Mouse (Mus musculus) embryo, embryonic 10 days (tissue): Measurements from ENCODE around the gene Ocel1.
A peak's percentile ranks its signal among the peaks of the same experiment; 100 is the strongest.

Experiments used
- DNase-seq: peaks from one replicate; pipeline ENCODE4 v3.0.0-alpha.2; 2015; ENCODE audit warnings: low spot score

Gene Ocel1

GRCm38 (mm10) chr8:71379512-71380075, 8.5 kb downstream of the Ocel1 start:
- no peak for DNase-seq

GRCm38 (mm10) chr8:71380178-71381171, 9.4 kb downstream of the Ocel1 start:
- DNase-seq = peak; percentile 32

DNA sequence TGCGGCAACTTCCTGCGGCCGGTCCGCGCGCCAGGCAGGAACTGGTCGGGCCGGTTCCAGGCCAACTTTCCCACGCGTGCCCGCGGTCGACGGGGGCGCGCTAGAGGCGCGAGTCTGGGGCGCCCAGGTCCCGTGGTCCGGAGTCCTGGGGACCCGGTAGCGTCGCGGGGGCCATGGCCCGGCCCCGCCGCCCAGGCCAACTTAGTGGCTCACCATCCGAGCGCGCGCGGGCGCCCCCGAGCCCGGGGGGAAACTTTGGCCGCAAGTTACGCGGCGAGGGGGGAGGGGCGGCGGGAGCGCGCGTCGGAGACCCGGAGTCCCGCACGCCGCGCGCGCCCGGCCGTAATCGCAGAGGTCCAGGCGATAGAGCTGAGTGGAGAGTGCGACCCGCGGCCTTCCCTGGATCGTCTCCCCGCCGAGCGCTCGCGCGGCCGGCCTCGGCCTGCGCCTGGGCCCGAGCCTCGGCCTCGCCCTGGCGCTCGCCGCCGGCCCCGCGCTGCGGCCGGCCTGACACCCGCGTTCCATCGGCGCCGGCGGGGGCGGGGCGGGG, 10.4 kb downstream of the Ocel1 start, which contains the start of gene Nr2f6:
TSS of gene Nr2f6 (minus strand) at position 540 of the 550 bp plus-strand sequence.
- peak; percentile 78 for DNase-seq

DNA sequence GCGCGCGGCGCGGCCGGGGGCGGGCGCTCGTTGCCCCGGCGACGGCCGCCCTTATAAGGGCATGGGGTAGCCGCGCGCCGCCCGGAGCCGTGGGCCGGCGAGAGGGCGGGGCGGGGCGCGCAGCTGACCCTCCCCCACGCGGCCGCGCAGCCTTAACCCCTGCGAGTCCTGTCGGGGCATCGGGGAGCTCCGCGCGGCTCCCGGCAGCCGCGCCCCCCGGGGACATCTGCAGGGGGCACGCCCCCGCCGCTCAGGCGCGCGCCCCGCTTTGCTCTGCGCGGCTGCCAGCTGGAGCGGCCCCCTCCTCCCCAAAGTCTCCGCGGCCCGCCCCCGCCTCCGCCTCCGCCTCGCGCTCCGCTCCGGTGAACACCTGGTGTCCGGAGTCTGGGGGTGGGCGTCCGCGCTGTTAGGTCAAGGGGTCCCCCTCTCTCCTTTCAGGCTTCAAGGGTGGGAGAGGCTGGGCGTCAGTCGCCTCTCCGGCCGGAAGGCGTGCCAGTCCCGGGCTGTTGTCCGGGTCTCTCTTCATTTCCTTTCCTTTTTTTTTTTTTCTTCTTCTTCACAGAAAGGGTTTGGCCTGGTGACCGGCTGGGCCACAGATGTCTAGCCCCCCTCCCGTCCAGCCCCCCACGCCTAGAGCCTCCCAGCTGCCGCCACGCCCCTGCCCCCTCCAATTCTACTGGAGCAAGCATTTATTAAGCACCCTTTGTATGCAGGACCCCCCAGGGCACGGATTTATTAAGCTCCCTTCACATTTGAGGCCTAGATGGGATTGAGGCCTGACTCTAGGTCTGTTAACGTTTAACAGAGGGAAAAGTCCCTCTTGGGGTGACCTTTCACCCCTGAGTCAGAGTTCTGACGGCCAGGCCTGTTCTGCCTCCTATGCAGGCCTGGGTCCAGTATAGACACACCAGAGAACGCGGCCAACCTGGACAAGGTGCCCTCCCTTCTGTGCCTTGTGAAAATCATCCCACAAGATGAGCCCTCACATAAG, 11.2 kb downstream of the Ocel1 start:
- DNase-seq = peak; percentile 90

- DNase-seq = peak; percentile 58
These were observed 12.3 kb downstream of the Ocel1 start for GRCm38 (mm10) chr8:71383396-71383795.

DNA sequence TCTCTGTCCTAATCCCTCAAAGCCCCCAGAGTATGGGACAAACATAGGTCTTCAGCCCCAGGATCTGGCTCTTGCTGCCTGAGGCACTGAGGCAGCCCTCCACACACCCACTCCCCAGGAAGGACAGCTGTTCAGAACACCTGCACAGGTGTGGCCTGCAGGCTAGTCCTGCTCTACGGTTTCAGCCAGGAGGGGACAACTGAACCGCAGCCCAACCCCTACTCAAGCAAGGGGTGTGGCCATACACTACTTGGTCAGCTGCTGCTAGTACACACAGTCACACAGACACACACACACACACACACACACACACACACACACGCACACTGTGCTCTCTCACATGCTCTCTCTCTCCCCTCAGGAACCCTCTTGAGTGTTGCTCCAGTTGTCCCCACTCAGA, 12.8 kb downstream of the Ocel1 start:
- DNase-seq = no peak

DNA sequence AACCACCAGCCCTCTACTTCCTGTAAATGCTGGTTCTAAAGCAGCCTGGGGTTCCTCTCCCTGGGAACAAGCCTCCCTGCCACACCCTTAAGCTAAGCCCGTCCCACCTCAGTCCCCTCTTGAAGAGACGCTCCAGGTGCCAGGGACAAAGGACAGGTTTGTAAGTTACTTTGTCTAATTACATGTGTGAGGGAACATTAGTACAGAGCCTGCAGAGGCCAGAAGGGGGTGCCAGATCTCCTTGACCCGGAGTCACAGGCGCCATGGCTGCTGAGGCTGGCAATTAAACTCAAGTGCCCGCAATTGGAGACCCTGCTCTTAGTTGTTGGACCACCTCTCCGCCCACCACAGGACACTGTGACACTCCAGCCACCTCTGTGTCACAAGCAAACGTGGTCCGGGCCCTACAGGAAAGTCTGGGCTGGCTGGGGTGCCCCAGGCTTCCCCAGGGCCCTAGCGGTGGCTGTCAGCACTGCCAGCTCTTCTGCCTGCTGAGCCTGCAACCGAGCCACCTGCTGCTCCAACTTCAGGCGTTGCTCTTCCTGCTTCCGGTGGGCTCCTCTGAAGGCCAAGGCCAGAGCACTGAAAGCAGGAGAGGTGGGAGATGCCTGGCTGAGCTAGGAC, 14.2 kb downstream of the Ocel1 start:
- DNase-seq = no peak

DNA sequence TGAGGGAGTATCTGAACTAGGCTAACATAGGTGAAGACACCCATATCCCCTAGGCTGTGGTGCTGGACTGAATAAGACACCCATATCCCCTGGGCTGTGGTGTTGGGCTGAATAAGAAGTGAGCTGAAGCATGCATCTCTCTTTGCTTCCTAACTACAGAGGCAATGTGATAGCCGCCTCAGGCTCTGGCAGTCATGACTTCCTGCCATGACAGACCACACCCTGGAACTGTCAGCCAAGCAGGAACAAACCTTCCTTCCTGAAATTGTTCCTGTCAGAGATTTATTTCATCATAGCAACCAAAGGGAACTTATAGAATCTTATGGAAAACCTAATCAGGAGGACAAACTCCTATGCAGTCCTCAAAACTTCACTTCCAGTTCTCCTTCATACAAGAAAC, 17.2 kb downstream of the Ocel1 start:
- no peak for DNase-seq

GRCm38 (mm10) chr8:71391696-71392095, 20.6 kb downstream of the Ocel1 start:
- no peak for DNase-seq

DNA sequence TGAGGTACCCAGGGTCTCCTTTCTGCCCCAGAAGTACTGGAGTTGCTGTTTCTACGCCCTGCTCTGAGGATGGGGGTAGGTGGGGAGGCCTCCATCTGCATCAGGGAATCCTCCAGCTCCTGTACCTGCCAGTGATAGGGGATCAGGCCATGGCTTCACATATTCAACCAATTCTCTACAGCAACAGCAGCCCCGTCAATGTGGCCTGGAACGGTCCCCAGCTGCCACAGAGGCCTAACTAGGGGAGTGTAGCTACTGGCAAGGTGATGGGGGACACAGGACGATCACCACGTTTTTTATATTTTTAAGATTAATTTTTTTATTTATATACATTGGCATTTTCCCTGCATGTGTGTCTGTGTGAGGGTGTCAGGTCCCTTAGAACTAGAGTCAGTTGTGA, 21.3 kb downstream of the Ocel1 start:
- no peak for DNase-seq

DNA sequence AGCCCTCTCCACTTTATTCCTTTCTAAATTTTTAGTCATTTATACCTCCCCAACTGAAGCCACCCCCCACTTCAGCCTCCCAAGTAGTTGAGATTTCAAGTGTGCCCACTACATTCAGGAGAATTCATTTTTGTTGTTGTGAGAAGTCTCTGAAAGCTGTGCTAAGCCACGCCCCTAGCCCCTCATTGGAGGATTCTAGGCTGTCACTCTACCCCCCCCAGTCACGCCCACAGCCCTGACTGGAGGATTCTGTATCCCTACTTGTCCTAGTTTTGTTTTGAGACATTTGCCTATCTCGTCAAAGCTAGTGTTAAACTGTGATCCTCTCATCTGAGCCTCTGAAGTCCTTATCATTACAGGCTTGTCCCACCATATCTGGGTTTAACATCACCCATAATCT, 21.8 kb downstream of the Ocel1 start:
- peak; percentile 79 for DNase-seq

GRCm38 (mm10) chr8:71394481-71394880, 23.4 kb downstream of the Ocel1 start:
- no peak for DNase-seq

GRCm38 (mm10) chr8:71395071-71395470, 24.0 kb downstream of the Ocel1 start:
- no peak for DNase-seq

DNA sequence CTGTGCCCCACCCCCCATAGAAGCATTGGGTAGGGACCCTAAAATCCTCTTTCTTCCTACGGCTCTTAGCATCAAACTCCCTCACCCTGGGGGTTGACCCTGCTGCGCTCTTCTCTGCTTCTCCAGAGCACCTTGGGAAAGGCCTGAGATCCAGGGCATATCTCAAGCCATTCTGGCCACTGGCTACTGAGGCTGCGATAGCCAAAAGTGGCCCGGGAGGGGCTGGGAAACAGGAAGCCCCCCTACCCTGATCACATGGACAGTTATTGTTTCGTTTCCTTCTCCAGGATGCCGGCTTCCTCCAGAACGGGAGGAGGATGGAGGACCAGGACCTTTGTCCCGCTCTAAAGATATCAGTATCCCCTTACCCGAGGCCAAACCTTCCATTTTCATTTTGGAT, 24.5 kb downstream of the Ocel1 start, which contains the start of gene Ushbp1:
TSS of gene Ushbp1 (minus strand) at position 174 of the 400 bp plus-strand sequence.
- DNase-seq = no peak

DNA sequence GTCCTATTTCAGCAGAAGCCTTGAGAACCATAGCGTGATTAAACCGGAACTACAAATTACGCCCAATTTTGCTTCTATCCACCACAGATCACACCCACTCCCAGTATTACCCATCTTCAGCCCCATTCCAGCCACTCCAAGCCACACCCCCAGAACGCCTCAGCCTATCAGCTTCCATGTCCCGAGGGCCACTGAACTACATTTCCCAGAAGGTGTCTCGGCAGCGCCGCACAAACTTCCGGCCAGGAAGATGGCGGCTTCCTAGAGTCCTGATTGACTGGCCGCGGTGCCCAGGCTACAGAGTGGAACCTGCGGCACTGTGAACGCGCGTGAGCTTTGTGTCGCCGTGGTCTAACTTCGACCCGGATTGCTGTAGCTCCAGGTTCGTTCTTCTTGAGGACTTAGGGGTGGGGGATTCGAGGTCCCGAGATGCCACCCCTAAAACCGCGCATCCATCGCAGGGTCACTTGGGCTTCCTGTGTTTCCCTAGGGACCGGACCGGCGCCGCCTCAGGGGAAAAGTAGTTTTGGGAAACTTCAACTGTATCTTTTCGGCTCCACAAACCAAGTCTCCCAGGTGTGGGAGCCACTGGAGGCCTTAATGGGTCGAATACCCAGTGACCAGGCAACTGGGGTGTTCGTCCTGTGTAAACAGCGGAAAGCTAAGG, 25.7 kb downstream of the Ocel1 start, which contains the start of gene Babam1:
TSS of gene Babam1 (plus strand) at position 223 of the 667 bp plus-strand sequence.
- DNase-seq = peak; percentile 97

- DNase-seq = no peak
These were observed 26.6 kb downstream of the Ocel1 start for GRCm38 (mm10) chr8:71397701-71398100.

DNA sequence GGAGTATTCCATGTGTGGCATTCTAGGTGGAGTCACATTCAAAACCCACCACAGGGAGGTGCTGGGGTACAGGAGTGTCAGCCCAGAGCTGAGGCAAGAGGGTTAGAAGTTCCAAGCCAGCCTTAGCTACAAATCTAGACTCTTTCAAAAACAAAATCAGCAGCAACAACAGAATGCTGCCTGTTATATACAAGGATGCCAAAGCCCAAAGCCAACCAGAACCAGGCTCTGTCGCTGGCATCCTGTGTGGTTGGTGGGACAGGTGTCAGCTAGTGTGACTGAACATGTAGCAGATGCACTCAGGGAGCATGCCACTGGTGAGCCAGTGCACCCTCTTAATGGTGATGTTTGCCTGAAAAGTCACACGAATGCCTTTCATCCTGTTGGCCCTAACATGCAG, 29.7 kb downstream of the Ocel1 start:
- no peak for DNase-seq

GRCm38 (mm10) chr8:71401454-71401853, 30.4 kb downstream of the Ocel1 start:
- no peak for DNase-seq

DNA sequence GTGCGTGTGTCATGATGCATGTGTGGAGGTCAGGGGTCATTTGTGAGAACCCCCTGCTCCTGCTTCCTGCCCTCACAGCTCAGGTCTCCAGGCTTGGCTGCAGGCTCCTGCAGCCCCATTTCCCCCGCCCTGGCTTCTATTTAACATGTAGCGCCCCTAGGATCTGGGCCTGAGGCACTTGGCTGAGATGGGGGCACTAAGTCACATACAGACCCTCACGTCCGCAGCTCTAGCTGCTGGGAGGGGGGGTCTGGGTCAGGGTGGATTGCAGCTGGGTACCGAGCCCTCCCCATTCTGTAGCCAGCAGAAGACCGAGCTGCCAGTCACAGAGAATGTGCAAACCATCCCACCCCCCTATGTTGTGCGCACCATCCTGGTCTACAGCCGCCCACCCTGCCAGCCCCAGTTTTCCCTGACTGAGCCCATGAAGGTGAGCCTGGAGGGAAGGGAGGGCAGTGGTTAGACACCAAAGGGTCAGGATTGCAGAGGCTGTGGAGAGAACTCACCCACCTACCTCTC, 31.4 kb downstream of the Ocel1 start:
- no peak for DNase-seq
